Mouse (Mus musculus) cerebellum, adult (tissue): ENCODE measurements at regions not wholly inside any gene's neighbourhood (a gene's known extent, or its start where the extent isn't known, plus 50 kb on each side); places are given as distances from the start of the nearest gene placed in this dataset.
A peak's percentile ranks its signal among the peaks of the same experiment; 100 is the strongest.

Source experiments
- ATAC-seq: cut with Nextera tagmentation; 2 replicates; pipeline ENCODE4 v1.9.2; 2017; ENCODE audit warnings: mild to moderate bottlenecking, moderate library complexity, mixed read lengths; ENCODE audit not compliant: insufficient number of reproducible peaks, low FRiP score, low TSS enrichment

DNA sequence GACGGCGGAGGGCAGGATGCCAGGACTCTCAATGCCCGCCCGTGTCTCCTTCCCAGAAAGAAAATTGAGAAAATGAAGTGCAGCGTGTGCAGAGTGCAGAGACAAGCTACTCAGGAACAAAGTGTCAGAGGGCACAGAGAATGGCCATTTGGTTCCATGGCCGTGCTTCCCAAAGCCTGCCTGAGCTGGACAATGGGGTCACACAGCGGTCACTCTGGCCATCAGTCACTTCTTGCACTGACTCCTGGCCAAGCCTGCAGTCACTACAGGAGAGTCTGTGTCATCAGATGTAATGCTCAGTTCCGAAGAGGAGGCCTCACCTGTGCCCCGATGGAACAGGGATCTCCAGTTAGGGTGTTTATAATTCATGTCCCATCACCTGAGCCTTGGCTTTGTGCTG is 312.6 kb downstream of the Ajap1 start:
- no peak for ATAC-seq

DNA sequence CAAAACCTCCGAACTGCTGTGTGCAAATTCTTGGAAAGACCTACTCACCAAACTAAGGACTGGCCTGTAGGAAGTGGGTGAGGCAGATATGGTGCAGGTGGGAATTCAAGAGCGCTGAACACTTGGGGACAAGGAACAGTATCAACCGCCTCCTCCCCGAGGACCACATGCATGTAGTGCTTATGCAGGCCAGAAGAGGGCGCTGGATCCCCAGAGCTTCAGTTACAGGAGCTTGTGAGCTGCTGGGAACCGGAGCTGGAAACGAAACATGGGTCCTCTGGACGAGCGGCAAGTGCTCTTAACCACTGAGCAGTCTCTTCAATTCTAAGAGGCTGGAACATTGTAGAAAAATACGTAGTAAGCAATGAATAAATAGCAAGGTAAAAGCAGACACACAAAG is 317.8 kb downstream of the Ajap1 start:
- ATAC-seq = no peak

GRCm38 (mm10) chr4:153160115-153160514 is 322.5 kb downstream of the Ajap1 start:
- no peak for ATAC-seq

- ATAC-seq = no peak
Measured at GRCm38 (mm10) chr4:153157572-153157971, 325.0 kb downstream of the Ajap1 start.

- ATAC-seq = peak; percentile 72
Measured at GRCm38 (mm10) chr4:153152923-153153322, 329.7 kb downstream of the Ajap1 start.

DNA sequence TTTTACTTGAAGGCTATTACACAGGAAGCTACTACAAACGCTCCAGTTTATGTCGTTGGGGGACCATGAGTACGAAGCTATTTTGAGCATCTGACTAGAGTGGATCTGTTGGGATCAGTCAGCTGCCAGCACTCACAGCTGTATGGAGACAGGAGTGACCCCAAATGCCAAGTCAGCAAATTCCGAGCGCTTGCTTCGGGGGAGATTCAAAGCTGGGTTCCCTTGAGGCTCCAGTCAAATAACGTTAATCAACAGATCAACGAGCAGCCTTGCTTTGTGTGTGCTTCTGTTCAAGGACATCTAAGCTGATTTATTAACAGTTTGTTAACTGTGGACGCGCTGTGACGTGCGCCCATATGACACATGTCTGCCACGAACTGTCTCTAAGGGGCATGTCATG is 349.5 kb downstream of the Ajap1 start:
- ATAC-seq = no peak

GRCm38 (mm10) chr4:153129345-153129744 is 353.3 kb downstream of the Ajap1 start:
- ATAC-seq = peak; percentile 51; the same call in 1 of the 2 replicates

DNA sequence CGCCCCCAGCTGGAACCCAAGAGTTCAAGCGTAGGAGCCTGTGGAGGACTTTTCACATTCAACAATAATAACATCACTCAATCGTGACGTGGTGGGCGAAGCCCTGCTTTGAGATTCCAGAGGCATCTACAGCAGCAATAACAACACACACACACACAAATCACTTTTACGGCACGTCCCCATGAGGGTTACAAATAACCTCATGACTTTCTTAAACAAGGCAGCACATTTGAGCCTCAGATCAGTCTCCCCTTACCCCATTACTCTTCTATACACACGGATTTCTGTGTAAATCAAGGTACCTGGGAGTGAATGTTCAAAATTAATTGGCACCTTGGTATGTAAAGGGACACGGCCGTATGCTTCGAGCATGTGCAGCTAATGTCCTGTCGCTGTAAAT is 354.4 kb downstream of the Ajap1 start:
- ATAC-seq = no peak

DNA sequence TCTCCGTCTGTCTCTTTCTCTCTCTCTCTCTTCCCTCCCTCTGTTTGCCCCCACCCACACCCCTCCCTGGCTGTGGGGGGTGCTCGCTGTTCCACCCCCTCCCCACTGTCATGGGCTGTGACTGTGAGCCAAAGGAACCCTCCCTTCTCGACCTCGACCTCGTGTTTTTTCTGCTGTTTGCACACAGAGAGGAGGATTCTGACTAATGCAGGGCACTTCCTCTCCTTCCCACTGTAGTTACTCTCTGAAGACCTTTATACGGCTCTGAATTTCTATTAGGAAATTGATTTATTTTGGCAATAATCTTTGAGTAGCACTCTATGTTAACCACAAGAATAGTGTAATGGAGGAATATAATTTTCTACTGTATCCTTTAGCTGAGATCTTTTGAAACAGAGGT is 362.1 kb downstream of the Ajap1 start:
- no peak for ATAC-seq

- no peak for ATAC-seq
Measured at GRCm38 (mm10) chr4:153119647-153120102, 362.9 kb downstream of the Ajap1 start.

DNA sequence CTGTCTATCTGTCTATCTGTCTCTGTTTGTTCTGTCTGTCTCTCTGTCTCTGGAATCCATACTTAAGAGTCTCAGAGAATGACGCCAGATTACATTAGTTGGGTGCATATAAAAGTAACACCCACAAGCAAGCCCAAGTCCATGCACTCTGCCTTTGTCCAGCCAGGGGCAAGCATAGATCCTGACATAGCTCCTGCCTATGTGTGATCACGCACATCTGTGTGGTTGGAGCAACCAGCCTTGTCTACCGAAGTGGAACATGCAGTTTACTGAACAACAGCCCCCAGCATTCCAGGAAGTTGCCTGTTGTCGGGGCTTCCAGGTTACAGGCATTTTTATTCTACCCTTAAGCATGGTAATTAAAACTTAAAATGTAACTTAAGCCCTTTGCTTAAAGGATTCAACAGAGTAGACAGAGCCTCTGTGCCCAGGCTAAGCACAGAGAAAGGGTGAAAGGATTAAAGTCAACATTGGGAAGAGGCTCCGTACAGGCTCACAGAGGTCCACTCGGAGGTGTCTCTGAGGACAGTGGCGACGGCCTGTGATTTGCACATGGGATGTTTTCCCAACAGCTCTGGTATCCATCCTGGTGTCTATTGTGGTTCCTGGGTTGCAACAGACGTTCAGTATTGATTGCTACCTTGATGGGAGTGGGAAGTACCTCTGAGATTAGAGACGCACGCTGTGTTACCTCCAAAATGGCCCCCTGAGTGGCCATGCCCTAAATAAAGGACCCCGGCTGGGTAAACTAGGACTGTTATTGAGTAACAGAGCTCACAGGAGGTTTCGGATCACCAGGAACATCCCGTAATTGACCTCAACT is 363.6 kb downstream of the Ajap1 start:
- no peak for ATAC-seq

DNA sequence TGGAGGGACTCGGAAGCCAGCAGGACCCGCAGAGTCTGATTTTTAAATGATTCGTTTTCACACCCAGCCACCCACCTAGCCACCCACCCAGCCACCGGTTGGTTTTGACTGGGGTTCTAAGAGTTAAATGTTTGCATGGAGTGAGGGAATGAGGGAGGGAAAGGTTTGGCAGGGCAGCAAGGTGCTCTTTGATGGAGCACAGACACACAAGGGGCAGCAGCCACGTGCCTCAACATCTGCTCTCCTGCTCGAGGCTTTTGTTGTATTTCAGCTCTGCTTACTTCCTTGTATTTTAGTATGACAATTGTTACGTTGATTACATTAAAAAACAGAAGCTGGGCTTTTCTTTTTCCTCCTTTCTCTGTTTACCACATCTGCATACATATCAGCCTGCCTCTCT is 367.6 kb downstream of the Ajap1 start:
- no peak for ATAC-seq

GRCm38 (mm10) chr4:153113577-153113976 is 369.0 kb downstream of the Ajap1 start:
- no peak for ATAC-seq

DNA sequence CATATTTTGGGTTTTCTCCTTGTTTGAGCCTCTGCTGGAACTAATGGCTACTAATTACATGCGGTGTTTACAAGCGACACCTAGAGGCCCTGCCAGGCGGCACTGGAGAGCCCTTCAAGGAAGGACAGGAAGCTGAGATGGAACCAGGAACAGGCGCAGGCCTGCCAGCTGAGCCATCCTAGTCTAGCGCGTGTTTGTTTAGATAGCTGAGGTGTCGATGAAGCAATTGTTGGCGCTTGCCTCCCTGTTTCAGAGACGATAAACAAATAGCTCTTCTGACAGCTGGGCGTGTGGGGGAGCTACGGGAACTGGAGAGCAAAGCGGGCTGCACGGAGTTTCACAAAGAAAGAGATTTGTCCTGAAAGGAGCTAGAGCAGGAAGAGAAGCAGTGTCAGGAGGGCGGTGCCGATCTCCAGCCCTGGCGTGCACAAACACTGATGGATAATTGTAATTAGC is 372.3 kb downstream of the Ajap1 start:
- no peak for ATAC-seq

DNA sequence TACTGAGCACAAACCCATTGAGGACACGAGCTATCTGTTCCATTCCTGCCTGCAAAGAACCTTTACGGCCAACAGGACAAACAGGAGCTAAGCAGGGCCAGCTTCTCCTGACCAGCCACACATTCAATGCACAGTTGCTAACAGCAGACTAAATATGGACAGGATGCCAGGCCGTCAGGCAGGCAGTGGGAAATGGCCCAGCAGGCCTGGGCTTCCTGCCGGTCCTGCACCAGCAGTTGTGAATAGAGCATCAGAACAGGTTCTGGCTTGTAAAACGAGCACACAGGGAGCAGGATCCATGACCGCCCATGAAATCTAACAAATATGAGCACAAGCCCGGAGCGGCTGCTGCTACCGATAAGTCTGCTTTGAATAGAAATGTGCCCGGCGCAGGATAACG is 384.0 kb downstream of the Ajap1 start:
- ATAC-seq = no peak

- ATAC-seq = no peak
Measured at GRCm38 (mm10) chr4:153097601-153098000, 385.0 kb downstream of the Ajap1 start.

GRCm38 (mm10) chr4:153093129-153093528 is 389.5 kb downstream of the Ajap1 start:
- ATAC-seq = no peak

GRCm38 (mm10) chr4:153082166-153082565 is 400.4 kb downstream of the Ajap1 start:
- no peak for ATAC-seq

GRCm38 (mm10) chr4:153074590-153074989 is 408.0 kb downstream of the Ajap1 start:
- no peak for ATAC-seq

- ATAC-seq = no peak
Measured at GRCm38 (mm10) chr4:153070190-153070745, 412.3 kb downstream of the Ajap1 start.

DNA sequence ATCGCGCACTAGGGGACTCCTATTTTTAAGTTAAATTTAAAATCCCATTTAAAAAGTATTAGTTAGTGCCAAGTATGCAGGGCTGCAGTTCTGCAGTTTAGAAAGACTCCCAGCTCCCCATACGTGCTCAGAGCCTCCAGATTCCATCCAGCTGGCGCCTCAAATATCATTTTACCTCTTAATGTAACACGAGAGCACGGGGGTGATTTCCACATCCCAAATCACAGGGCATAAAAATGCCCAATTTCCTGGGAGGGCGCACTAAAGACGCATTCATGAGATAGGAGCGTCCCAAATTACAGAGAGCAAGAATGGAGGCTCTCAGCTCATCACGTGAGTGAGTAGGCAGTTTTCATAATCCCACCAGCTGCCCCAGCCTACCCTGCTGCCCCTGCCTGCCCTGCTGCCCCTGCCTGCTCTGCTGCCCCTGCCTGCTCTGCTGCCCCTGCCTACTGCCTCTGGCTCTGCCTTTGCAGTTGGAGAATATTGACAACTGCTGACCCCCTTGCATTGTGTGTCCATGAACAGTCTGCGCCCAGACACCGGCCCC is 414.1 kb downstream of the Ajap1 start:
- ATAC-seq = no peak
